Mouse (Mus musculus): ENCODE measurements around the gene Anxa5. TPM values are rescaled to one million over a fixed set of nuclear protein-coding genes. Genes with fewer than 3 reads are reported as not detected.

Gene Anxa5
- polyA plus RNA-seq, 1 experiment from 2014 or later: 75.8 TPM

GRCm38 (mm10) chr3:36467632-36468031, 8.1 kb downstream of the Anxa5 start:
- Histone ChIP-seq H3K4me1 (replicated peaks; ENCODE audit: control insufficient read depth, insufficient read depth, low read length) (no peaks in the 10 kb centered on the region), H3K4me2 (replicated peaks) (no peak overlapping the region), H3K27ac (no peak overlapping the region), H3K36me3 (replicated peaks; ENCODE audit: control insufficient read depth, insufficient read depth) (no peaks in the 10 kb centered on the region), H3K27me3 (ENCODE audit: control insufficient read depth, insufficient read depth, low read length) (no peaks in the 10 kb centered on the region), H3K9me3 (ENCODE audit: control insufficient read depth, low read length) (no peaks in the 10 kb centered on the region), H3K9ac (no peak overlapping the region), H3K4me3 (replicated peaks; ENCODE audit: low read length) (no peak overlapping the region)
- WGBS: 94% methylated on average over 7 of the region's 7 CpGs
- DNase-seq (ENCODE audit: low spot score) (no peak), ATAC-seq (ENCODE audit: low FRiP score) (no peak)

DNA sequence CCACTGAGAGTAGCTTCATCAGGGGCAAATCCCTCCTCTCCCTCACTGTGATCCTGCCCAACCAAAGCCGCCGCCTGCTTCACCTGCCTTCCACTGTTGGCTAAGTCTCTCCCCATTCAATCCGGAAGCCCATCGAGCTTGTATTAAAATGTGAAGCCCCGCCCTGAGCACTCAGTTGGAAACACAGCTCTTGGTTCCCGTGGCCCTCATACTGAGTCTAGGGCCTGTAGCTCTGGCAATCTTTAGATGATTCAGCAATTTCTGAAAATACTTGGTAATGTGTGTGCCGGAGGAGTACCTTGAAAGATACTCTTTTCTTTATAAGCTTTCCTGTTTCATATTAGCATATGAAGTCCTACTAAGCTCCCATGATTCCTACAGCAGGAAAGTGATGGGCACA, 10.2 kb downstream of the Anxa5 start:
- H3K9me3 ChIP-seq (ENCODE audit: control insufficient read depth, low read length): no peaks in the 10 kb centered on the region
- no peaks in the 10 kb centered on the region for H3K4me1 ChIP-seq (replicated peaks; ENCODE audit: control insufficient read depth, insufficient read depth, low read length)
- DNase-seq (ENCODE audit: low spot score) (no peak), ATAC-seq (ENCODE audit: low FRiP score) (no peak)
- H3K36me3 ChIP-seq (replicated peaks; ENCODE audit: control insufficient read depth, insufficient read depth): no peaks in the 10 kb centered on the region
- no peak overlapping the region for H3K4me2 ChIP-seq (replicated peaks)
- no peaks in the 10 kb centered on the region for H3K27me3 ChIP-seq (ENCODE audit: control insufficient read depth, insufficient read depth, low read length)
- H3K9ac ChIP-seq: no peak overlapping the region
- WGBS: 62% methylated on average over 7 of the region's 7 CpGs
- H3K4me3 ChIP-seq (replicated peaks; ENCODE audit: low read length): no peak overlapping the region
- no peak overlapping the region for H3K27ac ChIP-seq

GRCm38 (mm10) chr3:36462348-36462747, 13.3 kb downstream of the Anxa5 start:
- H3K27me3 ChIP-seq (ENCODE audit: control insufficient read depth, insufficient read depth, low read length): no peaks in the 10 kb centered on the region
- 65% methylated on average over 1 of the region's 1 CpGs for WGBS
- H3K36me3 ChIP-seq (replicated peaks; ENCODE audit: control insufficient read depth, insufficient read depth): no peaks in the 10 kb centered on the region
- H3K9ac ChIP-seq: no peak overlapping the region
- H3K4me1 ChIP-seq (replicated peaks; ENCODE audit: control insufficient read depth, insufficient read depth, low read length): no peaks in the 10 kb centered on the region
- H3K9me3 ChIP-seq (ENCODE audit: control insufficient read depth, low read length): no peaks in the 10 kb centered on the region
- H3K27ac ChIP-seq: no peak overlapping the region
- no peak overlapping the region for H3K4me2 ChIP-seq (replicated peaks)
- no peak overlapping the region for H3K4me3 ChIP-seq (replicated peaks; ENCODE audit: low read length)
- ATAC-seq (ENCODE audit: low FRiP score) (no peak), DNase-seq (ENCODE audit: low spot score) (no peak)

GRCm38 (mm10) chr3:36461819-36462218, 13.9 kb downstream of the Anxa5 start:
- 83% methylated on average over 5 of the region's 5 CpGs for WGBS

DNA sequence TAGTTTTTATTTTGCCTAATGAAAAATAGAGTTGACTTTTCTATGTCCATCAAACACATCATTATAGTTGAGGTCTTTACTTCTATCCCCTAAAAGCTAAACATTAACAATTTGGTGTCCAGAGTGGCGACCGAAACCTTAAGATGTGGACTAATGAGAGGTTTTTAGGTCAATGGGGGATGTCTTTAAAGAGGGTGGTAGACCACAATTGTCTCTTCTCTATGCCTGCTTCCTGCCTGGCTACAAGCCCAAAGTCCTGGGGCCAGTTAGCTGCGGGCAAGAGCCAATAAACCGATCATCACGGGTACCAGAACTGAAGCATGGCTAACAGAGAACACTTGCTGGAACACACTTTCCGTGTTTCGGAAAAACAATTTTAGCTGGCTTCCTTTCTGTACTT, 15.0 kb downstream of the Anxa5 start:
- H3K4me1 ChIP-seq (replicated peaks; ENCODE audit: control insufficient read depth, insufficient read depth, low read length): no peaks in the 10 kb centered on the region
- no peak overlapping the region for H3K4me3 ChIP-seq (replicated peaks; ENCODE audit: low read length)
- H3K9ac ChIP-seq: no peak overlapping the region
- no peaks in the 10 kb centered on the region for H3K27me3 ChIP-seq (ENCODE audit: control insufficient read depth, insufficient read depth, low read length)
- H3K9me3 ChIP-seq (ENCODE audit: control insufficient read depth, low read length): no peaks in the 10 kb centered on the region
- no peak overlapping the region for H3K27ac ChIP-seq
- WGBS: 93% methylated on average over 7 of the region's 7 CpGs
- DNase-seq (ENCODE audit: low spot score): no peak
- H3K36me3 ChIP-seq (replicated peaks; ENCODE audit: control insufficient read depth, insufficient read depth): no peaks in the 10 kb centered on the region
- ATAC-seq (ENCODE audit: low FRiP score): no peak
- no peak overlapping the region for H3K4me2 ChIP-seq (replicated peaks)

More at GRCm38 (mm10) chr3:36461819-36462218, 13.9 kb downstream of the Anxa5 start:
- Histone ChIP-seq H3K4me3 (replicated peaks; ENCODE audit: low read length) (no peak overlapping the region), H3K9ac (no peak overlapping the region), H3K4me1 (replicated peaks; ENCODE audit: control insufficient read depth, insufficient read depth, low read length) (no peaks in the 10 kb centered on the region), H3K27me3 (ENCODE audit: control insufficient read depth, insufficient read depth, low read length) (no peaks in the 10 kb centered on the region), H3K9me3 (ENCODE audit: control insufficient read depth, low read length) (no peaks in the 10 kb centered on the region), H3K36me3 (replicated peaks; ENCODE audit: control insufficient read depth, insufficient read depth) (no peaks in the 10 kb centered on the region), H3K27ac (no peak overlapping the region), H3K4me2 (replicated peaks) (no peak overlapping the region)
- no peak for DNase-seq (ENCODE audit: low spot score)
- no peak for ATAC-seq (ENCODE audit: low FRiP score)

- Histone ChIP-seq H3K4me1 (replicated peaks; ENCODE audit: control insufficient read depth, insufficient read depth, low read length) (no peaks in the 10 kb centered on the region), H3K4me3 (replicated peaks; ENCODE audit: low read length) (no peak overlapping the region), H3K36me3 (replicated peaks; ENCODE audit: control insufficient read depth, insufficient read depth) (no peaks in the 10 kb centered on the region), H3K27me3 (ENCODE audit: control insufficient read depth, insufficient read depth, low read length) (no peaks in the 10 kb centered on the region), H3K4me2 (replicated peaks) (no peak overlapping the region), H3K27ac (no peak overlapping the region), H3K9me3 (ENCODE audit: control insufficient read depth, low read length) (no peaks in the 10 kb centered on the region), H3K9ac (no peak overlapping the region)
- no peak for DNase-seq (ENCODE audit: low spot score)
- WGBS: 87% methylated on average over 3 of the region's 3 CpGs
- ATAC-seq (ENCODE audit: low FRiP score): no peak
These were observed 20.1 kb downstream of the Anxa5 start for GRCm38 (mm10) chr3:36455566-36455965.

GRCm38 (mm10) chr3:36455124-36455523, 20.6 kb downstream of the Anxa5 start:
- 92% methylated on average over 8 of the region's 8 CpGs for WGBS
- Histone ChIP-seq H3K9ac (no peak overlapping the region), H3K4me1 (replicated peaks; ENCODE audit: control insufficient read depth, insufficient read depth, low read length) (no peaks in the 10 kb centered on the region), H3K27ac (no peak overlapping the region), H3K4me2 (replicated peaks) (no peak overlapping the region), H3K27me3 (ENCODE audit: control insufficient read depth, insufficient read depth, low read length) (no peaks in the 10 kb centered on the region), H3K4me3 (replicated peaks; ENCODE audit: low read length) (no peak overlapping the region), H3K9me3 (ENCODE audit: control insufficient read depth, low read length) (no peaks in the 10 kb centered on the region), H3K36me3 (replicated peaks; ENCODE audit: control insufficient read depth, insufficient read depth) (no peaks in the 10 kb centered on the region)
- ATAC-seq (ENCODE audit: low FRiP score): no peak
- no peak for DNase-seq (ENCODE audit: low spot score)

DNA sequence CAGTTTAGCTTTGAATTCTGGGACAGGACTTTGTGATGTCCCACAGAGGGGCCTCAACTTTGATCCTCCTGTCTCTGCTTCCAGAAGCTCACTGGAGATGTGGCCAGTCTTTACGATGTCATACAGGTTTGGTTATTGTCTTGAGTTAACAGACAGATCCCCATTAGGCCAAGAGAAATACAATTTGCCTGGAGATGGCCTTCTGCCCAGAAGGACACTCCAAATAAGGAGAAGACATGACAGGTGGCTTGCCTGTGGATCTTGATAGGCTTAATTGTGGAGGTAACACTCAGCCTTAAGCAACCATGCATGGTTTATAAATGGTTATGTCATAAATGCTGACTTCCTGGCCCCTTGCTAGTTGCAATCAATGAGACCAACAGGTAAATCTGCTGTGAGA, 23.2 kb downstream of the Anxa5 start:
- WGBS: 97% methylated on average over 1 of the region's 1 CpGs

GRCm38 (mm10) chr3:36449292-36450165, 26.2 kb downstream of the Anxa5 start:
- DNase-seq (ENCODE audit: low spot score) (no peak), ATAC-seq (ENCODE audit: low FRiP score) (no peak)
- Histone ChIP-seq H3K9me3 (ENCODE audit: control insufficient read depth, low read length) (no peaks in the 10 kb centered on the region), H3K4me3 (replicated peaks; ENCODE audit: low read length) (no peak overlapping the region), H3K9ac (no peak overlapping the region), H3K36me3 (replicated peaks; ENCODE audit: control insufficient read depth, insufficient read depth) (no peaks in the 10 kb centered on the region), H3K27ac (no peak overlapping the region), H3K4me2 (replicated peaks) (no peak overlapping the region), H3K4me1 (replicated peaks; ENCODE audit: control insufficient read depth, insufficient read depth, low read length) (no peaks in the 10 kb centered on the region), H3K27me3 (ENCODE audit: control insufficient read depth, insufficient read depth, low read length) (no peaks in the 10 kb centered on the region)
- WGBS: 35% methylated on average over 20 of the region's 20 CpGs

More for the DNA sequence above, 23.2 kb downstream of the Anxa5 start:
- no peak overlapping the region for H3K4me2 ChIP-seq (replicated peaks)
- H3K9me3 ChIP-seq (ENCODE audit: control insufficient read depth, low read length): no peaks in the 10 kb centered on the region
- no peak overlapping the region for H3K27ac ChIP-seq
- no peaks in the 10 kb centered on the region for H3K4me1 ChIP-seq (replicated peaks; ENCODE audit: control insufficient read depth, insufficient read depth, low read length)
- no peaks in the 10 kb centered on the region for H3K27me3 ChIP-seq (ENCODE audit: control insufficient read depth, insufficient read depth, low read length)
- no peak overlapping the region for H3K4me3 ChIP-seq (replicated peaks; ENCODE audit: low read length)
- no peak for DNase-seq (ENCODE audit: low spot score)
- H3K9ac ChIP-seq: no peak overlapping the region
- H3K36me3 ChIP-seq (replicated peaks; ENCODE audit: control insufficient read depth, insufficient read depth): no peaks in the 10 kb centered on the region
- no peak for ATAC-seq (ENCODE audit: low FRiP score)

All from hindbrain, embryonic 14.5 days (tissue).